Mouse (Mus musculus) granulocyte monocyte progenitor cell, adult 5-6 weeks (primary cell): ENCODE measurements at regions not wholly inside any gene's neighbourhood (a gene's known extent, or its start where the extent isn't known, plus 50 kb on each side); places are given as distances from the start of the nearest gene placed in this dataset.

Experiments
- ATAC-seq: replicated peaks from 2 replicates; pipeline ENCODE4 v1.8.0; 2016; ENCODE audit warnings: mild to moderate bottlenecking, moderate TSS enrichment, inconsistent platforms; ENCODE audit not compliant: poor library complexity, severe bottlenecking

- no peak for ATAC-seq
Observed at GRCm38 (mm10) chr12:50953971-50954370, 305.1 kb upstream of the Prkd1 start.

- ATAC-seq, result no peak
Observed at GRCm38 (mm10) chr12:50947035-50947434, 298.1 kb upstream of the Prkd1 start.

GRCm38 (mm10) chr12:50943741-50944521, 295.0 kb upstream of the Prkd1 start:
- peak; percentile 48; the same call in 1 of the 2 replicates for ATAC-seq

GRCm38 (mm10) chr12:50943340-50943739, 294.4 kb upstream of the Prkd1 start:
- no peak for ATAC-seq

GRCm38 (mm10) chr12:50935516-50935915, 286.6 kb upstream of the Prkd1 start:
- no peak for ATAC-seq

GRCm38 (mm10) chr12:50932496-50932895, 283.6 kb upstream of the Prkd1 start:
- ATAC-seq, result no peak

GRCm38 (mm10) chr12:50929641-50930040, 280.7 kb upstream of the Prkd1 start:
- ATAC-seq, result no peak

GRCm38 (mm10) chr12:50926234-50926633, 277.3 kb upstream of the Prkd1 start:
- no peak for ATAC-seq

- no peak for ATAC-seq
Observed at GRCm38 (mm10) chr12:50921739-50922138, 272.8 kb upstream of the Prkd1 start.

- no peak for ATAC-seq
Observed at GRCm38 (mm10) chr12:50899609-50900447, 250.9 kb upstream of the Prkd1 start.

- no peak for ATAC-seq
Observed at GRCm38 (mm10) chr12:50897606-50898166, 248.8 kb upstream of the Prkd1 start.

- ATAC-seq, result no peak
Observed at GRCm38 (mm10) chr12:50893604-50894003, 244.7 kb upstream of the Prkd1 start.

- no peak for ATAC-seq
Observed at GRCm38 (mm10) chr12:50875796-50876195, 226.9 kb upstream of the Prkd1 start.

GRCm38 (mm10) chr12:50874024-50874398, 225.1 kb upstream of the Prkd1 start:
- ATAC-seq, result no peak

- ATAC-seq, result no peak
Observed at GRCm38 (mm10) chr12:50873390-50874023, 224.6 kb upstream of the Prkd1 start.

GRCm38 (mm10) chr12:50851644-50852043, 202.7 kb upstream of the Prkd1 start:
- ATAC-seq, result no peak

GRCm38 (mm10) chr12:50847976-50848375, 199.1 kb upstream of the Prkd1 start:
- ATAC-seq, result no peak

- no peak for ATAC-seq
Observed at GRCm38 (mm10) chr12:50842744-50843143, 193.8 kb upstream of the Prkd1 start.

- ATAC-seq, result no peak
Observed at GRCm38 (mm10) chr12:50839391-50839790, 190.5 kb upstream of the Prkd1 start.

GRCm38 (mm10) chr12:50808731-50809281, 159.9 kb upstream of the Prkd1 start:
- no peak for ATAC-seq
